8 mouse cellular contexts compared by ENCODE assay signal in genomic region chr3:83797828-83798227, GRCm38 (mm10). TPM values are rescaled to one million over a fixed set of nuclear protein-coding genes. Genes with fewer than 3 reads are reported as not detected.
A peak's percentile ranks its signal among the peaks of the same experiment; 100 is the strongest.
DNase-seq lines count a peak whose midpoint lies in the region; ATAC-seq and TF ChIP-seq lines count a peak whose summit lies in the region.

No protein-coding gene starts in this region.

- H3K9ac ChIP-seq in heart, postnatal 0 days (replicated peaks; ENCODE audit: low read depth, low read length): no peak overlapping the region
- no peak overlapping the region for H3K9ac ChIP-seq in lung, postnatal 0 days (replicated peaks; ENCODE audit: low read depth)

- DNase-seq in forebrain, embryonic 10.5 days (ENCODE audit: extremely low spot score, low spot score): peak; percentile 73
- peak; percentile 51 for DNase-seq in heart, postnatal 0 days (ENCODE audit: low spot score)
- peak; percentile 68 to 74 for DNase-seq in kidney, postnatal 4 days
- peak; percentile 82 for DNase-seq in lung, postnatal 0 days (ENCODE audit: low spot score)
- DNase-seq in right cerebral cortex, adult 2 months (ENCODE audit: low spot score in 2 of 2): peak; percentile 24 to 64
- DNase-seq in urinary bladder, postnatal 10 days (ENCODE audit: low spot score): peak; percentile 29

- 3% methylated on average over 10 of the region's 10 CpGs for WGBS in bone marrow, adult 2 months
- WGBS in forebrain, embryonic 10.5 days: 7% methylated on average over 10 of the region's 10 CpGs
- 5% methylated on average over 10 of the region's 10 CpGs for WGBS in heart, postnatal 0 days
- WGBS in lung, postnatal 0 days: 4% methylated on average over 10 of the region's 10 CpGs

- no peak overlapping the region for H3K4me3 ChIP-seq in E14TG2a.4 (replicated peaks; ENCODE audit: low read length)
- H3K4me3 ChIP-seq in bone marrow, adult 2 months (replicated peaks; ENCODE audit: control insufficient read depth, low read depth, low read length): no peak overlapping the region
- no peak overlapping the region for H3K4me3 ChIP-seq in forebrain, embryonic 10.5 days
- no peak overlapping the region for H3K4me3 ChIP-seq in heart, postnatal 0 days (ENCODE audit: low read depth, low read length)
- H3K4me3 ChIP-seq in lung, postnatal 0 days (ENCODE audit: low read depth, low read length): no peak overlapping the region

- H3K36me3 ChIP-seq in E14TG2a.4 (ENCODE audit: insufficient read depth, low read length): no peaks in the 10 kb centered on the region
- no peaks in the 10 kb centered on the region for H3K36me3 ChIP-seq in forebrain, embryonic 10.5 days (replicated peaks)
- H3K36me3 ChIP-seq in heart, postnatal 0 days (replicated peaks; ENCODE audit: control insufficient read depth, insufficient read depth, low read length): no peaks in the 10 kb centered on the region
- no peaks in the 10 kb centered on the region for H3K36me3 ChIP-seq in lung, postnatal 0 days (ENCODE audit: insufficient read depth, low read length)

- H3K4me1 ChIP-seq in E14TG2a.4 (replicated peaks; ENCODE audit: low read depth, low read length): 0 out of 2 replicates have a peak, but pooled peaks cover 2% of the 10 kb centered on the region
- no peaks in the 10 kb centered on the region for H3K4me1 ChIP-seq in bone marrow, adult 2 months (ENCODE audit: control insufficient read depth, insufficient read depth, low read length)
- H3K4me1 ChIP-seq in forebrain, embryonic 10.5 days: 0 out of 2 replicates have a peak, but pooled peaks cover 5% of the 10 kb centered on the region
- no peaks in the 10 kb centered on the region for H3K4me1 ChIP-seq in heart, postnatal 0 days (ENCODE audit: control insufficient read depth, insufficient read depth)
- no peaks in the 10 kb centered on the region for H3K4me1 ChIP-seq in lung, postnatal 0 days (ENCODE audit: insufficient read depth, low read depth, low read length)

- H3K27ac ChIP-seq in bone marrow, adult 2 months (ENCODE audit: control insufficient read depth, insufficient read depth, low read depth, low read length, poor library complexity): no peak overlapping the region
- H3K27ac ChIP-seq in forebrain, embryonic 10.5 days: no peak overlapping the region
- no peak overlapping the region for H3K27ac ChIP-seq in heart, postnatal 0 days (ENCODE audit: low read depth)
- no peak overlapping the region for H3K27ac ChIP-seq in lung, postnatal 0 days (ENCODE audit: low read length)

- no peaks in the 10 kb centered on the region for H3K27me3 ChIP-seq in E14TG2a.4 (ENCODE audit: insufficient read depth, low read length)
- no peaks in the 10 kb centered on the region; the same call in 1 of the 2 replicates for H3K27me3 ChIP-seq in forebrain, embryonic 10.5 days (ENCODE audit: poor library complexity, severe bottlenecking)
- H3K27me3 ChIP-seq in heart, postnatal 0 days (ENCODE audit: control insufficient read depth, insufficient read depth, low read length): no peaks in the 10 kb centered on the region
- H3K27me3 ChIP-seq in lung, postnatal 0 days (replicated peaks; ENCODE audit: insufficient read depth, low read length): no peaks in the 10 kb centered on the region

- H3K4me2 ChIP-seq in heart, postnatal 0 days (ENCODE audit: low read depth, low read length): no peak overlapping the region; the same call in 1 of the 2 replicates
- no peak overlapping the region for H3K4me2 ChIP-seq in lung, postnatal 0 days (replicated peaks; ENCODE audit: low read depth, low read length)

- ATAC-seq in heart, postnatal 0 days (ENCODE audit: insufficient read depth, low read depth): peak; percentile 71; the same call in 1 of the 2 replicates
- ATAC-seq in lung, postnatal 0 days: peak; percentile 68

- peak; percentile 54 for TF ChIP-seq CTCF in E14TG2a.4 (conservative IDR thresholded peaks at IDR 0.05; ENCODE audit: low read length)
- TF ChIP-seq CTCF in bone marrow, adult 2 months (IDR thresholded peaks at IDR 0.05; ENCODE audit: control insufficient read depth, insufficient read depth, low read length): peak; percentile 57; the same call in 1 of the 2 replicates
- peak; percentile 67 for TF ChIP-seq CTCF in heart, postnatal 0 days (IDR thresholded peaks at IDR 0.05; ENCODE audit: low read depth)
- peak; percentile 76 for TF ChIP-seq CTCF in lung, postnatal 0 days (IDR thresholded peaks at IDR 0.05)

- no peak for TF ChIP-seq POLR2A in bone marrow, adult 2 months (IDR thresholded peaks at IDR 0.05; ENCODE audit: borderline replicate concordance, control insufficient read depth, low read depth, low read length)

- H3K9me3 ChIP-seq in E14TG2a.4 (ENCODE audit: low read length): peaks cover 23% of the 10 kb centered on the region
- H3K9me3 ChIP-seq in forebrain, embryonic 10.5 days: peaks cover 6% of the 10 kb centered on the region; the same call in 1 of the 2 replicates
- peaks cover 5% of the 10 kb centered on the region; the same call in 1 of the 2 replicates for H3K9me3 ChIP-seq in heart, postnatal 0 days (replicated peaks; ENCODE audit: control insufficient read depth, low read length)
- H3K9me3 ChIP-seq in lung, postnatal 0 days (ENCODE audit: low read length): no peaks in the 10 kb centered on the region

- TF ChIP-seq EP300 in heart, postnatal 0 days (IDR thresholded peaks at IDR 0.05; ENCODE audit: low read depth): no peak
- no peak for TF ChIP-seq EP300 in lung, postnatal 0 days (IDR thresholded peaks at IDR 0.05)

RNA-seq across cellular contexts. Expression of gene Sfrp2, which starts 31.7 kb away (rescaled TPM):
- polyA plus RNA-seq in bone marrow, adult 2 months (2011; ENCODE audit: insufficient read depth, insufficient read length, low replicate concordance, missing spikeins): not detected in 2 replicates
- polyA plus RNA-seq in forebrain, embryonic 10.5 days (2016; fragmentation: Nextera tagmentation; extraction: Ambion mirVana): 121 and 132 TPM in 2 replicates
- total RNA-seq in heart, postnatal 0 days (2014; rRNA removed; ENCODE audit: low replicate concordance): 50.4 and 101 TPM in 2 replicates
- polyA plus RNA-seq in heart, postnatal 0 days (2015; fragmentation: Nextera tagmentation; extraction: Ambion mirVana): 49.5 and 65.3 TPM in 2 replicates
- polyA plus RNA-seq in lung, postnatal 0 days (2015; fragmentation: Nextera tagmentation; extraction: Ambion mirVana): 41.8 and 49.0 TPM in 2 replicates

RNA-seq across cellular contexts. Expression of gene Tlr2, which starts 43.7 kb away (rescaled TPM):
- 1.9 and 4.6 TPM in 2 replicates for polyA plus RNA-seq in bone marrow, adult 2 months (2011; ENCODE audit: insufficient read depth, insufficient read length, low replicate concordance, missing spikeins)
- polyA plus RNA-seq in forebrain, embryonic 10.5 days (2016; fragmentation: Nextera tagmentation; extraction: Ambion mirVana): 1.0 and 1.2 TPM in 2 replicates
- 0.58 and 3.1 TPM in 2 replicates for total RNA-seq in heart, postnatal 0 days (2014; rRNA removed; ENCODE audit: low replicate concordance)
- 1.4 TPM in 2 replicates for polyA plus RNA-seq in heart, postnatal 0 days (2015; fragmentation: Nextera tagmentation; extraction: Ambion mirVana)
- polyA plus RNA-seq in lung, postnatal 0 days (2015; fragmentation: Nextera tagmentation; extraction: Ambion mirVana): 7.7 and 12.5 TPM in 2 replicates

Comparison
In these comparisons a context has a peak if more than half of its experiments do, and no peak if none do; other contexts are left out.
1. DNase-seq: peak in every context shown above with its lines; median percentile 82 in lung, postnatal 0 days; 73 in forebrain, embryonic 10.5 days; 71 in kidney, postnatal 4 days; 51 in heart, postnatal 0 days; 44 in right cerebral cortex, adult 2 months; 29 in urinary bladder, postnatal 10 days.
2. RNA of gene Sfrp2, which starts 31.7 kb away (polyA plus RNA-seq): 121 to 132 TPM in forebrain, embryonic 10.5 days, 49.5 to 65.3 TPM in heart, postnatal 0 days and 41.8 to 49.0 TPM in lung, postnatal 0 days; not detected in bone marrow, adult 2 months; every median in the first group is over 10 times any median in the second.
3. Peak in every context shown above with its lines, with median percentiles within 50 percentile points of each other: CTCF ChIP-seq.